Mouse (Mus musculus) bone marrow, adult 2 months (tissue): ENCODE data around the gene Pde4d.

Experiments
- CTCF ChIP-seq: fragments of 200-500 bp; IDR thresholded peaks from 2 replicates; pipeline ENCODE4 v1.5.1; 2011; ENCODE audit warnings: low read length, control low read depth; ENCODE audit not compliant: control insufficient read depth, insufficient read depth
- POLR2A ChIP-seq: fragments of 200-500 bp; IDR thresholded peaks from 2 replicates; pipeline ENCODE4 v1.6.1; 2011; ENCODE audit warnings: low read depth, mild to moderate bottlenecking, control low read depth, low read length, borderline replicate concordance; ENCODE audit not compliant: control insufficient read depth

DNA sequence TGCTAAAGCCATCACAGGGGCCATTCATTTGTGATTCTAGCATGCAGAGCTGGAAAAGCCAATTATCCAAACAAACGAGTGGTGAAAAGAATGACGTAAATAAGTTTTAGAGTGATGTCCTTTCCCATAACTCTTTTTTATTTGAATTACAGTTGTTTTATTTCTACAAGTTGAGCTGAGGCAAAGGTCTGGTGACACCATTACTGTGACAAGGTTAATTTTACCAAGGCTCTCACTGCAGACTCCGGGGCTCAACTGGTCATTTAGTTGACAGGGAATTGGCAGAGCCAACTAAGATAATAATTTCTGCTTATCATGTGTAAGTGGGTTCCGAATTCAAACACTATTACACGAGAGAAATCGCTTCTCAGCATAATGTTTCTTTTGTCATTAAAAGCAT, 731.6 kb downstream of the Pde4d start:
- TF ChIP-seq CTCF (no peak), POLR2A (no peak)
